Mouse (Mus musculus): ENCODE data around the gene Vps52. TPM values are rescaled to one million over a fixed set of nuclear protein-coding genes. Genes with fewer than 3 reads are reported as not detected.

Vps52 gene
- polyA plus RNA-seq (2014; fragmentation: Nextera tagmentation; extraction: Ambion mirVana), result 47.2 and 49.1 TPM in 2 replicates

- peak; percentile 93 for DNase-seq (ENCODE audit: low spot score)
Measured at GRCm38 (mm10) chr17:33955555-33956214, at the start of gene Vps52, which contains the start of gene Rps18. Gene Vps52, plus strand, starts transcription at chr17:33955812. Gene Rps18, minus strand, starts transcription at chr17:33956001.

GRCm38 (mm10) chr17:33908331-33909076, 47.1 kb upstream of the Vps52 start:
- peak overlapping the region; percentile 98 for H3K4me2 ChIP-seq
- WGBS, result under 1% methylated on average over 42 of the region's 44 CpGs
- peak overlapping the region; percentile 72 for H3K9ac ChIP-seq (ENCODE audit: low read depth, low read length)
- ATAC-seq (replicated peaks; ENCODE audit: low FRiP score) (peak; percentile 47), DNase-seq (ENCODE audit: low spot score) (peak; percentile 71)
- H3K27me3 ChIP-seq (replicated peaks; ENCODE audit: control insufficient read depth, insufficient read depth, low read length), result no peaks in the 10 kb centered on the region
- peaks cover 26% of the 10 kb centered on the region for H3K36me3 ChIP-seq (ENCODE audit: control insufficient read depth, insufficient read depth, low read length)
- peaks cover 16% of the 10 kb centered on the region for H3K4me1 ChIP-seq (replicated peaks; ENCODE audit: control insufficient read depth, insufficient read depth, low read length)
- peak overlapping the region; percentile 94 for H3K27ac ChIP-seq (ENCODE audit: low read depth, low read length)
- H3K9me3 ChIP-seq (ENCODE audit: control insufficient read depth, low read length), result no peaks in the 10 kb centered on the region
- peak overlapping the region; percentile 94 for H3K4me3 ChIP-seq (ENCODE audit: low read depth, low read length)

More at GRCm38 (mm10) chr17:33955555-33956214, at the start of gene Vps52, which contains the start of gene Rps18:
- peaks cover 40% of the 10 kb centered on the region for H3K4me1 ChIP-seq (replicated peaks; ENCODE audit: control insufficient read depth, insufficient read depth, low read length)
- no peaks in the 10 kb centered on the region for H3K9me3 ChIP-seq (ENCODE audit: control insufficient read depth, low read length)
- WGBS, result 1% methylated on average over 50 of the region's 50 CpGs
- peak within 1 kb of the TSS; percentile 100 for H3K4me2 ChIP-seq
- H3K27me3 ChIP-seq (replicated peaks; ENCODE audit: control insufficient read depth, insufficient read depth, low read length), result no peaks in the 10 kb centered on the region
- ATAC-seq (replicated peaks; ENCODE audit: low FRiP score), result peak; percentile 78
- peak within 1 kb of the TSS; percentile 85 for H3K4me3 ChIP-seq (ENCODE audit: low read depth, low read length)
- peaks cover 46% of the 10 kb centered on the region for H3K36me3 ChIP-seq (ENCODE audit: control insufficient read depth, insufficient read depth, low read length)
- peak within 1 kb of the TSS; percentile 97 for H3K9ac ChIP-seq (ENCODE audit: low read depth, low read length)
- H3K27ac ChIP-seq (ENCODE audit: low read depth, low read length), result peak within 1 kb of the TSS; percentile 90

GRCm38 (mm10) chr17:33909077-33909868, 46.3 kb upstream of the Vps52 start, which contains the start of gene Daxx:
Gene Daxx, plus strand, starts transcription at chr17:33909414.
- no peaks in the 10 kb centered on the region for H3K9me3 ChIP-seq (ENCODE audit: control insufficient read depth, low read length)
- ATAC-seq (replicated peaks; ENCODE audit: low FRiP score) (peak; percentile 96), DNase-seq (ENCODE audit: low spot score) (peak; percentile 96)
- H3K9ac ChIP-seq (ENCODE audit: low read depth, low read length), result peak within 1 kb of the TSS; percentile 96
- peaks cover 16% of the 10 kb centered on the region for H3K4me1 ChIP-seq (replicated peaks; ENCODE audit: control insufficient read depth, insufficient read depth, low read length)
- H3K36me3 ChIP-seq (ENCODE audit: control insufficient read depth, insufficient read depth, low read length), result peaks cover 34% of the 10 kb centered on the region
- peak within 1 kb of the TSS; percentile 94 for H3K27ac ChIP-seq (ENCODE audit: low read depth, low read length)
- no peaks in the 10 kb centered on the region for H3K27me3 ChIP-seq (replicated peaks; ENCODE audit: control insufficient read depth, insufficient read depth, low read length)
- peak within 1 kb of the TSS; percentile 98 for H3K4me2 ChIP-seq
- H3K4me3 ChIP-seq (ENCODE audit: low read depth, low read length), result peak within 1 kb of the TSS; percentile 94
- WGBS, result under 1% methylated on average over 68 of the region's 68 CpGs

- Histone ChIP-seq H3K27ac (ENCODE audit: low read depth, low read length) (peak overlapping the region; percentile 94), H3K27me3 (replicated peaks; ENCODE audit: control insufficient read depth, insufficient read depth, low read length) (no peaks in the 10 kb centered on the region), H3K36me3 (ENCODE audit: control insufficient read depth, insufficient read depth, low read length) (peaks cover 38% of the 10 kb centered on the region), H3K9ac (ENCODE audit: low read depth, low read length) (peak overlapping the region; percentile 96), H3K4me1 (replicated peaks; ENCODE audit: control insufficient read depth, insufficient read depth, low read length) (peaks cover 17% of the 10 kb centered on the region), H3K4me2 (peak overlapping the region; percentile 98), H3K9me3 (ENCODE audit: control insufficient read depth, low read length) (no peaks in the 10 kb centered on the region), H3K4me3 (ENCODE audit: low read depth, low read length) (peak overlapping the region; percentile 94)
- WGBS, result under 1% methylated on average over 14 of the region's 14 CpGs
- DNase-seq (ENCODE audit: low spot score) (no peak), ATAC-seq (replicated peaks; ENCODE audit: low FRiP score) (no peak; the same call in 1 of the 2 replicates)
Measured at GRCm38 (mm10) chr17:33909869-33910250, 45.8 kb upstream of the Vps52 start.

- H3K27me3 ChIP-seq (replicated peaks; ENCODE audit: control insufficient read depth, insufficient read depth, low read length), result no peaks in the 10 kb centered on the region
- H3K36me3 ChIP-seq (ENCODE audit: control insufficient read depth, insufficient read depth, low read length), result peaks cover 38% of the 10 kb centered on the region
- ATAC-seq (replicated peaks; ENCODE audit: low FRiP score) (no peak), DNase-seq (ENCODE audit: low spot score) (no peak)
- peak overlapping the region; percentile 94; the same call in 1 of the 2 replicates for H3K27ac ChIP-seq (ENCODE audit: low read depth, low read length)
- 46% methylated on average over 11 of the region's 11 CpGs for WGBS
- peak overlapping the region; percentile 94 for H3K4me3 ChIP-seq (ENCODE audit: low read depth, low read length)
- peak overlapping the region; percentile 98 for H3K4me2 ChIP-seq
- H3K9me3 ChIP-seq (ENCODE audit: control insufficient read depth, low read length), result no peaks in the 10 kb centered on the region
- H3K4me1 ChIP-seq (replicated peaks; ENCODE audit: control insufficient read depth, insufficient read depth, low read length), result peaks cover 23% of the 10 kb centered on the region
- peak overlapping the region; percentile 96 for H3K9ac ChIP-seq (ENCODE audit: low read depth, low read length)
Measured at GRCm38 (mm10) chr17:33910346-33911051, 45.1 kb upstream of the Vps52 start.

- no peaks in the 10 kb centered on the region for H3K9me3 ChIP-seq (ENCODE audit: control insufficient read depth, low read length)
- peaks cover 38% of the 10 kb centered on the region for H3K36me3 ChIP-seq (ENCODE audit: control insufficient read depth, insufficient read depth, low read length)
- no peak overlapping the region for H3K4me3 ChIP-seq (ENCODE audit: low read depth, low read length)
- DNase-seq (ENCODE audit: low spot score) (no peak), ATAC-seq (replicated peaks; ENCODE audit: low FRiP score) (no peak)
- H3K27me3 ChIP-seq (replicated peaks; ENCODE audit: control insufficient read depth, insufficient read depth, low read length), result no peaks in the 10 kb centered on the region
- H3K4me2 ChIP-seq, result no peak overlapping the region
- WGBS, result 91% methylated on average over 31 of the region's 31 CpGs
- peaks cover 23% of the 10 kb centered on the region for H3K4me1 ChIP-seq (replicated peaks; ENCODE audit: control insufficient read depth, insufficient read depth, low read length)
- H3K27ac ChIP-seq (ENCODE audit: low read depth, low read length), result no peak overlapping the region
- H3K9ac ChIP-seq (ENCODE audit: low read depth, low read length), result no peak overlapping the region
Measured at GRCm38 (mm10) chr17:33911052-33911812, 44.4 kb upstream of the Vps52 start.

- no peak overlapping the region for H3K27ac ChIP-seq (ENCODE audit: low read depth, low read length)
- H3K27me3 ChIP-seq (replicated peaks; ENCODE audit: control insufficient read depth, insufficient read depth, low read length), result no peaks in the 10 kb centered on the region
- DNase-seq (ENCODE audit: low spot score) (no peak), ATAC-seq (replicated peaks; ENCODE audit: low FRiP score) (no peak)
- H3K4me2 ChIP-seq, result no peak overlapping the region
- no peak overlapping the region for H3K4me3 ChIP-seq (ENCODE audit: low read depth, low read length)
- H3K9me3 ChIP-seq (ENCODE audit: control insufficient read depth, low read length), result no peaks in the 10 kb centered on the region
- WGBS, result 92% methylated on average over 28 of the region's 28 CpGs
- peaks cover 23% of the 10 kb centered on the region for H3K4me1 ChIP-seq (replicated peaks; ENCODE audit: control insufficient read depth, insufficient read depth, low read length)
- H3K36me3 ChIP-seq (ENCODE audit: control insufficient read depth, insufficient read depth, low read length), result peaks cover 38% of the 10 kb centered on the region
- no peak overlapping the region for H3K9ac ChIP-seq (ENCODE audit: low read depth, low read length)
Measured at GRCm38 (mm10) chr17:33911813-33912414, 43.7 kb upstream of the Vps52 start.
